In genomic region chr2:153741437-153742065, GRCm38 (mm10) we compare ENCODE assay signal across 8 mouse cellular contexts. TPM values are rescaled to one million over a fixed set of nuclear protein-coding genes. Genes with fewer than 3 reads are reported as not detected.
A peak's percentile ranks its signal among the peaks of the same experiment; 100 is the strongest.
DNase-seq lines count a peak whose midpoint lies in the region; ATAC-seq and TF ChIP-seq lines count a peak whose summit lies in the region.

No protein-coding gene starts in this region.

- no peaks in the 10 kb centered on the region for H3K9me3 ChIP-seq in forebrain, embryonic 15.5 days

- peak overlapping the region; percentile 89 for H3K9ac ChIP-seq in forebrain, embryonic 15.5 days (replicated peaks)

- TF ChIP-seq POLR2A in bone marrow macrophage, adult 2 months (IDR thresholded peaks at IDR 0.05; ENCODE audit: borderline replicate concordance, low read depth, low read length) = no peak

- H3K36me3 ChIP-seq in forebrain, embryonic 15.5 days = peaks cover 2% of the 10 kb centered on the region; the same call in 1 of the 2 replicates

- DNase-seq in cerebellum, postnatal 10 days = peak; percentile 93 to 94
- no peak for DNase-seq in cerebellum, adult 11-12 months
- DNase-seq in 3134 (ENCODE audit: extremely low read depth, insufficient read length, low spot score) = peak; percentile 86
- peak; percentile 14 for DNase-seq in layer of hippocampus, adult 9-11 months
- DNase-seq in thymus, postnatal 14 days = peak; percentile 90

- H3K27me3 ChIP-seq in forebrain, embryonic 15.5 days = no peaks in the 10 kb centered on the region

- peaks cover 23% of the 10 kb centered on the region for H3K4me1 ChIP-seq in bone marrow macrophage, adult 2 months (ENCODE audit: control insufficient read depth, insufficient read depth, low read length)
- H3K4me1 ChIP-seq in forebrain, embryonic 15.5 days = peaks cover 29% of the 10 kb centered on the region

- peak; percentile 85 for ATAC-seq in forebrain, embryonic 15.5 days (replicated peaks)
- ATAC-seq in megakaryocyte progenitor cell, adult 5-6 weeks (replicated peaks; ENCODE audit: poor library complexity) = peak; percentile 50

- no peak for TF ChIP-seq CTCF in bone marrow macrophage, adult 2 months (IDR thresholded peaks at IDR 0.05; ENCODE audit: low read depth, low read length)

- H3K4me3 ChIP-seq in bone marrow macrophage, adult 2 months (ENCODE audit: insufficient read depth, low read length) = peak overlapping the region; percentile 95
- peak overlapping the region; percentile 62 for H3K4me3 ChIP-seq in forebrain, embryonic 15.5 days

- peak overlapping the region; percentile 70 for H3K4me2 ChIP-seq in forebrain, embryonic 15.5 days (replicated peaks)

- under 1% methylated on average over 55 of the region's 56 CpGs for WGBS in forebrain, embryonic 15.5 days

- H3K27ac ChIP-seq in bone marrow macrophage, adult 2 months (ENCODE audit: insufficient read depth, low read depth, low read length) = peak overlapping the region; percentile 58
- H3K27ac ChIP-seq in forebrain, embryonic 15.5 days (replicated peaks) = peak overlapping the region; percentile 92

RNA-seq across cellular contexts. Expression of gene Mapre1, which starts 0.5 kb away (rescaled TPM):
- 93.2 and 93.8 TPM in 2 replicates for polyA plus RNA-seq in bone marrow macrophage, adult 2 months (2012; ENCODE audit: insufficient read depth, insufficient read length, missing spikeins)
- 399 and 423 TPM in 2 replicates for polyA plus RNA-seq in forebrain, embryonic 15.5 days (2015; fragmentation: Nextera tagmentation; extraction: Ambion mirVana)
- total RNA-seq in megakaryocyte progenitor cell, adult 5-6 weeks (2015) = 121 and 132 TPM in 2 replicates
- 221 and 234 TPM in 2 replicates for total RNA-seq in megakaryocyte progenitor cell, adult 5-6 weeks (2017)

RNA-seq across cellular contexts. Expression of gene Efcab8, which starts 38.2 kb away (rescaled TPM):
- polyA plus RNA-seq in bone marrow macrophage, adult 2 months (2012; ENCODE audit: insufficient read depth, insufficient read length, missing spikeins) = not detected in 2 replicates
- not detected in 2 replicates for polyA plus RNA-seq in forebrain, embryonic 15.5 days (2015; fragmentation: Nextera tagmentation; extraction: Ambion mirVana)
- total RNA-seq in megakaryocyte progenitor cell, adult 5-6 weeks (2015) = 0.05 TPM in 1 of 2 replicates, not detected in the other
- total RNA-seq in megakaryocyte progenitor cell, adult 5-6 weeks (2017) = 0.14 and 0.17 TPM in 2 replicates

RNA-seq across cellular contexts. Expression of gene Dnmt3c, which starts 45.1 kb away (rescaled TPM):
- polyA plus RNA-seq in bone marrow macrophage, adult 2 months (2012; ENCODE audit: insufficient read depth, insufficient read length, missing spikeins) = not detected in 2 replicates
- not detected in 2 replicates for polyA plus RNA-seq in forebrain, embryonic 15.5 days (2015; fragmentation: Nextera tagmentation; extraction: Ambion mirVana)
- total RNA-seq in megakaryocyte progenitor cell, adult 5-6 weeks (2015) = 0.07 and 0.22 TPM in 2 replicates
- 0.20 TPM in 1 of 2 replicates, not detected in the other for total RNA-seq in megakaryocyte progenitor cell, adult 5-6 weeks (2017)
